Mouse (Mus musculus): ENCODE measurements around the gene Plce1.

Gene Plce1

DNA sequence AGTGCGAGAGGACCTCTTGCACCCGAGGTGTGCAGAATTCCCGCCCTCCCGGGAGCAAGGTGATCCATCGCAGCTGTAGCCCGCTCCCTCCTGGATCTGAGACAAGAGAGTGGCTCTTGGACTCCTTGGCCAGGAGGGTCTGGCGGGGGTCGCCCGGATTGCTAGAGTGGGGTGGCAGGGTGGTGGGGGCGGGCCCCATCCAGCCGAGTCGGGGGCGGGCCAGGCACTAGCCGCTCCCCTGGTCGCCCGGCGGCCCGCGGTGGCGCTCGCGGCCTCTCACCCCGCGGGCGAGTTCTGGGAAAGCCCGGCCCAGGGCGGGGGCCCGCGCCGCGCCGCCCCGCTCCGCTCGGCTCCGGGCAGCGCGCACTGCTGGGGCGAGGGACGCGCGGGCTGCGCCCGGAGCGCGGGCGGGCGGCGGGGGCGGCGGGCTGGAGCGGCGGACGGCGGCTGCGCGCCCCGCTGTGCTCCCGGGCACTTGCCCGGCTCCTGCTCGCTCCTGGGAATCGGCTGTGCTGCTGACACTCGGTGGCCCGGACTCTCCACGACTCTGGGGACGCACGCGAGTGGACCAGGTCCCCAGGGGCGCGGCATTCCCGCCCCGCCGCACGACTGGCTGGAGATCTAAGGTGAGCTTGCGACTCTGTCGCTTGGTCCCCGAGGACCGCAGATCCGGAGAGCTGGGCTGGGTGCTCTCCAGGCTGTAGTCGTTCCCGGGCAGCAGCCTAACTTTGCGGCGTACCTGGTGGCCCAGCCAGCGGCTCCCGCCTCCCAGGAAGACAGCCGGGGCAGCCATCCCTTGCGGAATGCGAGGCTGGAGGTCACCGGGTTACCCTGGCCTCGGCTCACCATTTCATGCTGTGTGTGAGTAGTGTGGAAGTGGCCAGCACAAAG is at the start of gene Plce1:
TSS of gene Plce1 (plus strand) at position 379 of the 891 bp plus-strand sequence.
- no peak for DNase-seq (ENCODE audit: low spot score in 2 of 2)

DNA sequence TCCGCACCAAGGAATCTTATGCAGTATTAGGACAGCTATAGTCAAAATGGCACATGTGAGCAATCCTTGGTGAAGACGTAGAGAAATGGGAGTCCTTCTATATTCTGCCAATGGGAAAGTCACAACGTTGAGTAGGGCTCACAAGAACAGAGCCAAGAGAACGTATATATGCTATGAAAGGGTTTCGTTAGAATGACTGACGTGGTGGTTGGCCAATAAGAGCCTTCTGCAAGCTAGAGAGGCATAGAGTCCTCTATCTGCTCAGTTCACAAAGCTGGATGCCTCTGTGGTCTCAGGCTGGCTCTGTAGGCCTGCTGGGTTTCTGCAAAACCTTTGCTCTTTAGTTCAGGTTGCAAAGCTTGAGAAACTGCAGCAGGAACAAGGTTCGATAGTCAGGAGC is 49.6 kb upstream of the Plce1 start:
- DNase-seq (ENCODE audit: low spot score in 2 of 2): no peak

GRCm38 (mm10) chr19:38432021-38432420 is 48.9 kb upstream of the Plce1 start:
- DNase-seq (ENCODE audit: low spot score in 2 of 2): no peak

DNA sequence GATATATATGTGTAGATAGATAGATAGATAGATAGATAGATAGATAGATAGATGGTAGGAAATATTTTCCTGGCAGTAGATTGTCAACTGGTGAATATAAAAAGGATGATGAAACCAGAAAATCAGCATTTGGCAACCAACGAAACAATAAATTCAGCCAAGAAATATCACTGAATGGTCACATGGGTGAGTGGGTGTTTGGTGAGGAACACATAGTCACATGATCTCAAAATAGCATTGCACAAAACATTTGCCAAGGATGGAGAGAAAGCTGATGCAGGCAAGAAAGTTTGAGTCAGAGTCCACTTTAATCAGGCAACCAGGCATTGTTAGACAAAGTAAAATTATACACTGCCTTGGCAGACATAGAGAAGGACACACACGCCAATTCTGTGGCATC is 47.5 kb upstream of the Plce1 start:
- no peak for DNase-seq (ENCODE audit: low spot score in 2 of 2)

- DNase-seq (ENCODE audit: low spot score in 2 of 2): no peak
Observed at GRCm38 (mm10) chr19:38435221-38435620, 45.7 kb upstream of the Plce1 start.

- no peak for DNase-seq (ENCODE audit: low spot score in 2 of 2)
Observed at GRCm38 (mm10) chr19:38441860-38442259, 39.0 kb upstream of the Plce1 start.

DNA sequence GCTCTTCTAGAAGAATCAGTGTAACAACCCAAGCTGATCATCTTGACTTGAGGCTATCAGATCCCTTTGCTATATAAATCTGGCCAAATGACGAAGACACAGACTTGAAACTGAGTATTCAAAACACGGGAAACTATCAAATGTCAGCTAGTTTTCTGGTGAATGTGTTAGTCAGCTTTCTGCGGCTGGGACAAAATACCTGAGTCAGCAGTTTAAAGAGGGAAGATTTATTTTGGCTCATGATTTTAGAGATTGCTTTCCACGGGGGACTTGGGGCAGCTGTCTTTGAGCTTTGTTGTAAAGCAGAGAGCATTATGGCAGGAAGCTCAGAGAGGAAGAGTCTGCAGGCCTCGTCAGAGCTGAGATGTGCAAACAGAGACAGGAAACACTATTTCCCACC is 35.2 kb upstream of the Plce1 start:
- DNase-seq (ENCODE audit: low spot score in 2 of 2): no peak

- no peak for DNase-seq (ENCODE audit: low spot score in 2 of 2)
Observed at GRCm38 (mm10) chr19:38455228-38455627, 25.7 kb upstream of the Plce1 start.

DNA sequence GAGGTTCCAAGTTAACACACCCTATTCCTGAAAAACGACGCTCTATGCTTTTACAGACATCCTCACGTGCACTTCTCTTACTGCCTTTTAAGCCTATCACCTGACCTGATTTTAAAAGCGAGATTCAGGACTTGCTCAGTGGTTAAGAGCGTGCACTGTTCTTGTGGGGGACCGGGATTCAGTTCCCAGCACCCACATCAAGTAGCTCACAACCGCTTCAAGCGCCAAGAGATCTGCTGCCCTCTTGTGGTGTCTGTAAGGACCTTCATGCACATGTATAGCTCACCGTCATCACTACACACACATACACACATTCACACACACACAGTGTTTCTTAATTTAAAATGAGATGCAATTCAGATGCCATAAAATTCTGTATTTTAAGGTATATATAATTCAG is 21.9 kb upstream of the Plce1 start:
- DNase-seq (ENCODE audit: low spot score in 2 of 2): no peak

DNA sequence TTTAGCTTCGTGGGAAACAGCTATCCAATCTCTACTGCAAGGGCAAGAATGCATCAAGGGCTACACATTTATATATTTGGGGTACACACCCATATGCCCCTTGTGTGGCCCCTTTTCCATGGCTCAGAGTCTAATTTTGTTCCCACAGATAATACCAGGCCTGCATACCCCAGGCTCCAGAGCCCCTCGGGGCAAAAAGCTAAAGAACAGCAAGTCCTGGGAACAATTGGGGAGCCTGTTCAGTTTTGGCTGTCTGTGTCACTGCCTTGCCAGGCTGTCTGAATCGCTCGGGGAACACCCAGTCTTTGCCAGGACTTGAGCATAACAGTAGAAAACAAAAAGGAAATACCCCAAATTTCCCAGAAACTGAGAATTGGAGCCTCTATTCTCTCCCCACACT is 20.2 kb upstream of the Plce1 start:
- no peak for DNase-seq (ENCODE audit: low spot score in 2 of 2)

DNA sequence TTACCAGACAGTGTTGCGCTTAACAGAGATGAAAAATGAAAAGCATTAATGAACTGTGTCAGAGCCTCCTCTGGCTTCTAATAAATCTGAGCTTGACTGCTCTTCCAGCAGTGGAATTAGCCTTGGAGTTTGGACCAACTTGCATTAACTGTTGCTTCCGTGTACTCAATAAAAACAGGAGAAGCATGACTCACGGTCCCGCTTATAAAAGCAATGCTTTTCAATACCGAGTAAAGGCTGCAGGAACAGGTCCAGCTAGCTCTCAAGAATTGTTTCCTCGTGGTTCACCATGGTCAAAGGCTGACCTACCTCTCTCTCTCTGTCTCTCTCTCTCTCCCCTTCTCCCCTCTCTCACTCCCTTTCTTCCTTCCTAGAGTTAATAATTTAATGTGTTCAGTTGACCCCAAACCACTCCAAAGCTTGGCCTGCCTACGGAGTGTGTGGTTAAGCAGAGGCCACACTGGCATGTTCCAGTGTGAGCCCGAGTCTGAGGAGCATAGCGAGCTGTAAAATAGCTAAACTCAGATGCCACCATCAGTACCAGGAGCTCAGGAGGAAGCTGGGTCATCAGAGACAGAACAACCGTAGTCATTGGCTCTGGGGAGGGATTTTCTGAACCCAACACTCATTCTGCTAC is 10.5 kb upstream of the Plce1 start:
- no peak for DNase-seq (ENCODE audit: low spot score in 2 of 2)

DNA sequence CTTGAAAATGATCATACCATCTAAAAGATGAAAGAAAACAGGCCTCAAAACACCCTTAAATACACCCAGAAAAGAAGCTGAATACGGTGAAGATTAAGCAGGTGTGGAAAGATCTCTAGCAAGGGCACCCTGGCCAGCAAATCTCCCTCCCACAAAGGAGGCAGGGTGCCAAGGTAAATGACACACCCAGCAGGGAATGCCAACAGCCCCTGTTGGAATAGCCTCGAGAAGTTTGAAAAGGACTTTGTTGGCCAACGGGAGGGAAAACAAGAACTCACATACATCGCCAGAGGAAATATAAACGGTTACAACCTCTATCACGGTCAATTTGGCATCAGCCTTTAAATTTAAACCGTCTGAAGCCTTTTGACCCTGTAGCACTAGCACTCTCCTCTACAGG is 5.5 kb upstream of the Plce1 start:
- no peak for DNase-seq (ENCODE audit: low spot score in 2 of 2)

DNA sequence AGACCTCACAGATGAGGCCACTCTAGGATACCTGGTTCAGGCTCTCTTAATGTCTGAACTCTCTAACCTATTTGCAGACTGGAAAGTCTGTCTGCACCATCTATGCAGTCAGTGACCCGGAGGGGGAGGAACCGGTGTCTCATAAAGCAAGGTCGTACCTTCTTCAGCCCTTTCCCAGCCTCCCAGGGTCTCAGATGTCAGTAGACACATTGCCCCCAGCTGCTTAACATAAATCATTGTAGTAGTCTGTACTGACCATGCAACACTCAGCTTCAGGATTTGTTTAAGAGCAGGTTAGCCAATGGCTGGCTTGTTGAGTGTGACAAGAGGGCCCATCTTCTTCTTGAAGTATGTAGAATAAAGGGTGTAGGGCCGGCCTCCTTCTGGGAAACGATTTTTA is 2.6 kb upstream of the Plce1 start:
- no peak for DNase-seq (ENCODE audit: low spot score in 2 of 2)

DNA sequence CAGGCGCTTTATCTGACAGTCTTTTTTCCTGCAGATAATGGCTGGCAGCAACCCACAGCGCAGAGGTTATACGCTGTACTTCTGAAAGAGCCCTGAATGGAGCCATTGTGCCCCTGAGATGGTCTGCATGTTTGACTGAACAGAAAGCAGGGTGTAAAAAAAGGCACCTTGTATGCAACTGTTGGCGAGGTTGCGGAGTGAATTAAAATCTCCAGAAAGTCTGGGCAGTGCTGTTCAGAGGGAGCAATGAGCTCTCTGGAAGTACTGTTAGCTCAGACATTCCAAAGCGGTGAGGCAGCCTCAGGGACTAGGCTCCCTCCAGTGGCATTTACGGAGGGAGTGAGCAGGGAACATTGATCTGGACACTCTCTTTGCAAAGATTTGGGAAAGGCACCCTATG is 2.0 kb upstream of the Plce1 start:
- no peak for DNase-seq (ENCODE audit: low spot score in 2 of 2)

GRCm38 (mm10) chr19:38479473-38479872 is 1.4 kb upstream of the Plce1 start:
- DNase-seq (ENCODE audit: low spot score in 2 of 2): no peak

- no peak for DNase-seq (ENCODE audit: low spot score in 2 of 2)
Observed at GRCm38 (mm10) chr19:38480156-38480720, 671 bp upstream of the Plce1 start.

DNA sequence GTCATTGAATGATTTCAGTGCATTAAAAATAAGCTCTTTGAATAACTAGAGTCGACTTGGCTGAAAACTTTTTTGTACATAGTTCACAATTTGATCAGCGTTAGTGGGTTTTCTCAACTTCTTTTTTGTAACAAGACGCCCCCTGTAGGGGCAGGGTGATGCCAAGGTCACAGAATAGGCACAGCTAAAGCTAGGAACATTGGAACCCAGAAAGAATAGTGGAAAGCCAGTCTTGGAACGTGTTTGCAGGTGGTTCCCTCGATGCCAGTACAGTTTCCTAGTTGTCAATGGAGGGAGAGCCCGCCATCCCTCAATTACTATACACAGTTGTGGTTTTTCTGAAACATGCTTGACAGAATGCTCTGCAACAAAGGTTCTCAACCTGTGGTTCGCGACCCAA is 997 bp downstream of the Plce1 start:
- DNase-seq (ENCODE audit: low spot score in 2 of 2): no peak

DNA sequence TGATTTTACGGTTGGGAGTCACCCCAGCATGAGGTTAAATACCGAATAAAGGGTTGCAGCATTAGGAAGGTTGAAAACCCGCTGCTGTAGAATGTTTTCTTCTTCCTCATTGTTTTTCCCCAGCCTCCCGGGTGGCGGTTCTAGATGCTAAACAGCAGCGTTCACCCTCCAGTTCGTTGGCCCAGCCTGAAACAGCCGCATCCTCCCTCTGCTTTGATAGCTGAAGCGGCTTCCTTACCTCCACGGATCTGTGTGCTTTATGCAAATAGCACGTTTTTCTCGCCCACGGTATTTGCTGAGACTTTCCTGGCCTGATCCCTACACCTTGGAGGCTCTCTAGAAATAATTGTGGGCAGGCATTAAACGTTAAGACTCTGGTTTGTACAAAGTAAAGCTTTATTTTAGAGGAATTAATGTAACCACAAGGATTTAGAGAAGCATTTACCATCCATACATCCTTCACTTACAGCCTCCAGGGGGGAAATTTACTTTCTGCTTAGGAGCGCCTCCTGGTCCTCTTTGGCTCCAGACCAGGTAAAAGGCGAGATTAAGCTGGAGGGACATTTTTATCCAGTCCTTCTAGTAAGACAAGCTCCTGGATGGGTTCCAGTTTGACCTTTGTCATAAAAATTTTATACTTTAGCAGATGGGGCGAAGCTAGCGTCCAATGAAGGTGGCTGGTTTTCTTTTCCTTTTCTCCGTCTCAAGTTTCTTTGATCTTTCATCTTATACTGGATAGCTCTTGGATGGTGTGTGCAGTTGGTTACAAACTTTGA is 1.7 kb downstream of the Plce1 start:
- no peak for DNase-seq (ENCODE audit: low spot score in 2 of 2)

DNA sequence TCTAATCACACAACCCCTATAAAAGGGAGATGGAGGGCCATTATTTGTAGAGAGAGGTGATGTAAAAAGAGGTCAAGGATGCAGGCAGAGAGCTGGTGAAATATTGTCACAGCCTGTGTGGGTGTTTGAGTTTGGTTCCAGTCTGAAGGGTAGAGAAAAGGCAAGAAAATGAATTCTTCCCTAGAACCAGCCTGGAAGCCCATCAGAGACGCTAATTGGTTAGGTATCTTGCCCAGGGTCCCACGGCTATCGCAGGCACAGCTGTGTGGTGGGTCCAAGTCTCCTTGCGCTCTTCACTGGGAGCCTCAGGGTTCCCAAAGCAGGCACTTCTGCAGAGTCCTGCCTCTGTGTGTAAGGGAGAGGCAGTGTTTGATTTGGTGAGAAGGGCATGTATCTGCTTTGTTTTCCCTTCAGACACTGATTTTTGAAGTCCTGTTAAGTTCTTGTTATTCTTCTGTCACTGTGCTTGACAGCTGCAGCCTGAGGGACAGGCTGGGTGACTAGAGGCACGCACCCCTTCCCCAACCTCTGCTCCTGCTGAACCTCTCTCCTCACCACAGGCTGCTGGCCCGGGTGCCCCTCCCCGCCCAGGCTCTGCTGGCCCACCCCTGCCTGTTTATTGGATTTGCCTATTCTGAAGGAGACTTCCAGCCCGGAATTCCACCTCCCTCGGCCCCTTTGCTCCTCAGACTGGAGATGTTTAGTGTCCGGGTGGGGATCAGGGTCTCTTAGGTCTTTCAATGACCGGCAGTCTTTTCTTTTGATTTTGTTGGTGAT is 5.1 kb downstream of the Plce1 start:
- no peak for DNase-seq (ENCODE audit: low spot score in 2 of 2)

DNA sequence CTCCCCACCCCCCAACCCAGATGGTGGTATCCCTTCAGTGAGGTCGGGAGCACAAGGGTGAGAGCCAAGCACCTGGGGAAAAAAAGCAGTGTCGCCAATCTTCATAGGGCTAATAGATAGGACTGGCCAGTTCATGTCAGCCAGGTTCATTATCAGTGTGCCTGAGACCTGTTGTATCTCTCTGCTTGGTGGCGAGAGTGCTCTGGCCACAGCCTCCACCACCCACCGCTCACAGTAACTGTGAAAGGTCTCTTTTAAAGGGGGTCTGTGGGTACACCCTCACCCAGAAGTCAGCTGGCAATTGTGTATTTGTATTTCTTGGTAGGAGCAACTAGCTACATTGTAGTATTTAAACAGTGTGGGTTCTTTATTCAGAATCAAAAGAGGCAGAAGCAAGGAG is 6.6 kb downstream of the Plce1 start:
- no peak for DNase-seq (ENCODE audit: low spot score in 2 of 2)

DNA sequence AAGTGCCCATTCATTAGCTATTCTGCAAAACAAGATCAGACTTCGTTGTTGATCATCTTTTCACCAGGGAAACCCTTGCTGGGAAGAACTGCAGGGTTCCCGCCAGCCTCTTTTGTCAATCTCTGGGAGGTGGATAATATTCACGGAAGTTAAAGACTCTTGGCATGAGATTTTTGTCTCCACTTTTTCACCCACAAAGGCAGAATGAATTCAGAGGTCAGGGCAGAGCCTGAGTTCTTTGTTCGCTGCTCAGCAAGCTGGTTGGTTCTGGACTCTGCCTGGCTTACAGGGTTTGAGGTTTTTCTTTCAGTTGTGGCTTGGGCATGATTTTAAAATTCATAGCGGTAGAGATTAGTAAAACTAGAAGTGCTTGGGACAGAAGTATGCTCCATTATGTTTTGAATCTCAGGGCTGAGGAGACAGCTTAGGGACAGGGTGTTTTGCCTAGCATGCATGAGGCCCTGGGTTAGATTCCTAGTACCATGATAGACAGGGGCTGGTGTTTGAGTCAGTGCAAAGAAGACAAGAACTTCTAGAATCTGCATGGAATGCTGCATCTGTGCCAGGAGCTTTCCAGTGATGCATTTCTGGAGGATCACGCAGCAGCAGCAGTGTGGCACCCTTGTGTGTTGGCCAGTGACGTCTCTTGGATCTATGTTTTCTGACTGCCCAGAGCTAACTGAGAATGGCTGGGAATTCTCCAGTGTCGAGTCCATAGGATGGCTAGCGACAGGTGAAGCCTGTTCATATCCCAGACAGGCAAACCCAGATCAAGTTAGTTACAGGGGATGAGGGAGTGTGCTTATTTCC is 7.4 kb downstream of the Plce1 start:
- DNase-seq (ENCODE audit: low spot score in 2 of 2): no peak
